Mouse (Mus musculus) midbrain, embryonic 15.5 days (tissue): ENCODE results near the gene CK137956. TPM values are rescaled to one million over a fixed set of nuclear protein-coding genes. Genes with fewer than 3 reads are reported as not detected.
A peak's percentile ranks its signal among the peaks of the same experiment; 100 is the strongest.

ENCODE experiments used
- ATAC-seq: fragments of 200-750 bp; cut with Nextera tagmentation; replicated peaks from 2 replicates; pipeline ENCODE4 v1.8.0; 2017; ENCODE audit warnings: moderate TSS enrichment
- H3K27ac ChIP-seq: fragments of 300-500 bp; sonication (generic); 2 replicates; pipeline ENCODE4 v1.5.1; 2015; ENCODE audit warnings: mild to moderate bottlenecking, inconsistent platforms
- H3K27me3 ChIP-seq: fragments of 300-500 bp; sonication (generic); replicated peaks from 2 replicates; pipeline ENCODE4 v1.6.1; 2015; ENCODE audit warnings: inconsistent platforms
- H3K36me3 ChIP-seq: fragments of 300-500 bp; sonication (generic); replicated peaks from 2 replicates; pipeline ENCODE4 v1.6.1; 2015; ENCODE audit warnings: inconsistent platforms
- H3K4me1 ChIP-seq: fragments of 300-500 bp; sonication (generic); 2 replicates; pipeline ENCODE4 v1.6.1; 2015; ENCODE audit warnings: inconsistent platforms
- H3K4me2 ChIP-seq: fragments of 300-500 bp; sonication (generic); 2 replicates; pipeline ENCODE4 v1.6.1; 2015; ENCODE audit warnings: inconsistent platforms, mild to moderate bottlenecking, moderate library complexity
- H3K4me3 ChIP-seq: fragments of 300-500 bp; sonication (generic); 2 replicates; pipeline ENCODE4 v1.5.1; 2015; ENCODE audit warnings: mild to moderate bottlenecking, inconsistent platforms
- H3K9ac ChIP-seq: fragments of 300-500 bp; sonication (generic); 2 replicates; pipeline ENCODE4 v1.6.1; 2015; ENCODE audit warnings: mild to moderate bottlenecking, inconsistent platforms
- H3K9me3 ChIP-seq: fragments of 300-500 bp; sonication (generic); 2 replicates; pipeline ENCODE4 v1.6.1; 2016; ENCODE audit warnings: inconsistent platforms
- WGBS: fragments of 180-500 bp; shearing (Covaris S2); methylation state at CpG from one replicate; pipeline ENCODE4 v1.1.7; 2015; ENCODE audit warnings: mixed read lengths; 5-methylcytosine and 5-hydroxymethylcytosine counted together
- polyA plus RNA-seq: library from polyadenylated mRNA; unstranded; fragments of >200 nt; fragmentation: Nextera tagmentation; extraction: Ambion mirVana; gene quantifications from 2 replicates; pipeline ENCODE4 v1.2.1, GENCODE M21; 2015

The CK137956 gene
- polyA plus RNA-seq, 1 experiment from 2014 or later = 1.1 TPM

- 11% methylated on average over 10 of the region's 10 CpGs for WGBS
- peak overlapping the region; percentile 77 for H3K4me2 ChIP-seq
Measured at GRCm38 (mm10) chr4:127985874-127986273, 15.1 kb upstream of the CK137956 start.

GRCm38 (mm10) chr4:127984426-127984825, 13.7 kb upstream of the CK137956 start:
- 92% methylated on average over 2 of the region's 2 CpGs for WGBS
- Histone ChIP-seq H3K9ac (no peak overlapping the region), H3K36me3 (no peaks in the 10 kb centered on the region), H3K27me3 (0 out of 2 replicates have a peak, but pooled peaks cover 3% of the 10 kb centered on the region), H3K9me3 (no peaks in the 10 kb centered on the region), H3K4me3 (no peak overlapping the region), H3K27ac (no peak overlapping the region), H3K4me1 (peaks cover 28% of the 10 kb centered on the region), H3K4me2 (no peak overlapping the region)
- ATAC-seq = no peak

More at GRCm38 (mm10) chr4:127985874-127986273, 15.1 kb upstream of the CK137956 start:
- Histone ChIP-seq H3K4me3 (peak overlapping the region; percentile 87), H3K36me3 (no peaks in the 10 kb centered on the region), H3K27ac (peak overlapping the region; percentile 86), H3K9me3 (no peaks in the 10 kb centered on the region), H3K9ac (peak overlapping the region; percentile 74; the same call in 1 of the 2 replicates), H3K4me1 (peaks cover 42% of the 10 kb centered on the region), H3K27me3 (0 out of 2 replicates have a peak, but pooled peaks cover 3% of the 10 kb centered on the region)
- ATAC-seq = peak; percentile 61

- Histone ChIP-seq H3K27me3 (no peaks in the 10 kb centered on the region), H3K36me3 (no peaks in the 10 kb centered on the region), H3K9ac (no peak overlapping the region), H3K4me2 (no peak overlapping the region), H3K27ac (no peak overlapping the region), H3K9me3 (no peaks in the 10 kb centered on the region), H3K4me1 (peaks cover 8% of the 10 kb centered on the region), H3K4me3 (no peak overlapping the region)
- no peak for ATAC-seq
- 46% methylated on average over 6 of the region's 6 CpGs for WGBS
Measured at GRCm38 (mm10) chr4:127981125-127981524, 10.4 kb upstream of the CK137956 start.

- H3K9me3 ChIP-seq = no peaks in the 10 kb centered on the region
- no peak overlapping the region for H3K4me3 ChIP-seq
- ATAC-seq = no peak
- no peak overlapping the region for H3K9ac ChIP-seq
- 78% methylated on average over 3 of the region's 3 CpGs for WGBS
- H3K4me2 ChIP-seq = no peak overlapping the region
- no peak overlapping the region for H3K27ac ChIP-seq
- H3K4me1 ChIP-seq = peaks cover 15% of the 10 kb centered on the region; the same call in 1 of the 2 replicates
- no peaks in the 10 kb centered on the region for H3K36me3 ChIP-seq
- H3K27me3 ChIP-seq = peaks cover 20% of the 10 kb centered on the region
Measured at GRCm38 (mm10) chr4:127972976-127973375, 2.2 kb upstream of the CK137956 start.

- peaks cover 20% of the 10 kb centered on the region for H3K27me3 ChIP-seq
- H3K4me3 ChIP-seq = no peak overlapping the region
- H3K9ac ChIP-seq = no peak overlapping the region
- H3K9me3 ChIP-seq = no peaks in the 10 kb centered on the region
- H3K36me3 ChIP-seq = no peaks in the 10 kb centered on the region
- H3K4me1 ChIP-seq = peaks cover 15% of the 10 kb centered on the region; the same call in 1 of the 2 replicates
- WGBS = 9% methylated on average over 7 of the region's 7 CpGs
- ATAC-seq = no peak
- no peak overlapping the region for H3K27ac ChIP-seq
- no peak overlapping the region for H3K4me2 ChIP-seq
Measured at GRCm38 (mm10) chr4:127970018-127970421, 731 bp downstream of the CK137956 start.

GRCm38 (mm10) chr4:127969101-127969500, 1.6 kb downstream of the CK137956 start:
- ATAC-seq = no peak
- 21% methylated on average over 7 of the region's 7 CpGs for WGBS

GRCm38 (mm10) chr4:127953006-127953710, 17.6 kb downstream of the CK137956 start:
- H3K4me3 ChIP-seq = no peak overlapping the region

More at GRCm38 (mm10) chr4:127969101-127969500, 1.6 kb downstream of the CK137956 start:
- H3K4me2 ChIP-seq = no peak overlapping the region
- H3K36me3 ChIP-seq = no peaks in the 10 kb centered on the region
- H3K27ac ChIP-seq = no peak overlapping the region
- peaks cover 15% of the 10 kb centered on the region; the same call in 1 of the 2 replicates for H3K4me1 ChIP-seq
- no peak overlapping the region for H3K9ac ChIP-seq
- peaks cover 20% of the 10 kb centered on the region for H3K27me3 ChIP-seq
- H3K4me3 ChIP-seq = no peak overlapping the region
- no peaks in the 10 kb centered on the region for H3K9me3 ChIP-seq

GRCm38 (mm10) chr4:127947696-127948095, 23.1 kb downstream of the CK137956 start:
- no peak overlapping the region for H3K4me2 ChIP-seq
- H3K27ac ChIP-seq = no peak overlapping the region
- no peaks in the 10 kb centered on the region for H3K36me3 ChIP-seq
- no peaks in the 10 kb centered on the region for H3K9me3 ChIP-seq
- H3K27me3 ChIP-seq = no peaks in the 10 kb centered on the region
- peaks cover 3% of the 10 kb centered on the region; the same call in 1 of the 2 replicates for H3K4me1 ChIP-seq
- 78% methylated on average over 2 of the region's 2 CpGs for WGBS
- no peak overlapping the region for H3K9ac ChIP-seq
- ATAC-seq = no peak
- no peak overlapping the region for H3K4me3 ChIP-seq

More at GRCm38 (mm10) chr4:127953006-127953710, 17.6 kb downstream of the CK137956 start:
- 0 out of 2 replicates have a peak overlapping the region, but pooled peaks have one; percentile 1 for H3K27ac ChIP-seq
- no peaks in the 10 kb centered on the region for H3K27me3 ChIP-seq
- no peaks in the 10 kb centered on the region for H3K36me3 ChIP-seq
- WGBS = 39% methylated on average over 10 of the region's 10 CpGs
- no peak for ATAC-seq
- H3K9me3 ChIP-seq = no peaks in the 10 kb centered on the region
- H3K4me1 ChIP-seq = peaks cover 9% of the 10 kb centered on the region; the same call in 1 of the 2 replicates
- no peak overlapping the region for H3K4me2 ChIP-seq
- no peak overlapping the region for H3K9ac ChIP-seq

- H3K9ac ChIP-seq = no peak overlapping the region
- no peak overlapping the region for H3K4me3 ChIP-seq
- H3K36me3 ChIP-seq = no peaks in the 10 kb centered on the region
- ATAC-seq = no peak
- H3K4me1 ChIP-seq = no peaks in the 10 kb centered on the region
- H3K9me3 ChIP-seq = no peaks in the 10 kb centered on the region
- H3K4me2 ChIP-seq = no peak overlapping the region
- no peak overlapping the region for H3K27ac ChIP-seq
- no peaks in the 10 kb centered on the region for H3K27me3 ChIP-seq
- 82% methylated on average over 7 of the region's 7 CpGs for WGBS
Measured at GRCm38 (mm10) chr4:127937474-127937873, 33.3 kb downstream of the CK137956 start.

- no peak overlapping the region for H3K9ac ChIP-seq
- H3K36me3 ChIP-seq = no peaks in the 10 kb centered on the region
- H3K4me3 ChIP-seq = no peak overlapping the region
- H3K4me2 ChIP-seq = no peak overlapping the region
- ATAC-seq = no peak
- no peaks in the 10 kb centered on the region for H3K27me3 ChIP-seq
- no peak overlapping the region for H3K27ac ChIP-seq
- no peaks in the 10 kb centered on the region for H3K4me1 ChIP-seq
- WGBS = 48% methylated on average over 3 of the region's 3 CpGs
- no peaks in the 10 kb centered on the region for H3K9me3 ChIP-seq
Measured at GRCm38 (mm10) chr4:127935369-127935768, 35.4 kb downstream of the CK137956 start.

- Histone ChIP-seq H3K36me3 (no peaks in the 10 kb centered on the region), H3K9me3 (no peaks in the 10 kb centered on the region), H3K4me1 (no peaks in the 10 kb centered on the region), H3K27ac (no peak overlapping the region), H3K4me3 (no peak overlapping the region), H3K27me3 (no peaks in the 10 kb centered on the region), H3K4me2 (no peak overlapping the region), H3K9ac (no peak overlapping the region)
- ATAC-seq = no peak
- WGBS = 87% methylated on average over 7 of the region's 7 CpGs
Measured at GRCm38 (mm10) chr4:127913551-127913950, 57.2 kb downstream of the CK137956 start.

- no peaks in the 10 kb centered on the region for H3K36me3 ChIP-seq
- H3K4me1 ChIP-seq = peaks cover 6% of the 10 kb centered on the region; the same call in 1 of the 2 replicates
- H3K4me2 ChIP-seq = no peak overlapping the region
- WGBS = 60% methylated on average over 8 of the region's 8 CpGs
- no peaks in the 10 kb centered on the region for H3K27me3 ChIP-seq
- no peaks in the 10 kb centered on the region for H3K9me3 ChIP-seq
- H3K4me3 ChIP-seq = no peak overlapping the region
- ATAC-seq = no peak
- no peak overlapping the region for H3K9ac ChIP-seq
- no peak overlapping the region for H3K27ac ChIP-seq
Measured at GRCm38 (mm10) chr4:127907151-127907550, 63.6 kb downstream of the CK137956 start.

- H3K27me3 ChIP-seq = no peaks in the 10 kb centered on the region
- peaks cover 6% of the 10 kb centered on the region; the same call in 1 of the 2 replicates for H3K4me1 ChIP-seq
- H3K27ac ChIP-seq = no peak overlapping the region
- H3K4me2 ChIP-seq = no peak overlapping the region
- whole genome bisulfite sequencing = 65% methylated on average over 3 of the region's 3 CpGs
- H3K4me3 ChIP-seq = no peak overlapping the region
- H3K36me3 ChIP-seq = no peaks in the 10 kb centered on the region
- no peak overlapping the region for H3K9ac ChIP-seq
- no peak for ATAC-seq
- no peaks in the 10 kb centered on the region for H3K9me3 ChIP-seq
Measured at GRCm38 (mm10) chr4:127903954-127904353, 66.8 kb downstream of the CK137956 start.
